Mouse (Mus musculus) brain, adult 2 months (tissue): Measurements from ENCODE around the gene Hoxa2.

Experiments
- DNase-seq: peaks from one replicate; pipeline ENCODE4 v3.0.0; 2011; ENCODE audit warnings: low read depth, low spot score

Gene Hoxa2

GRCm38 (mm10) chr6:52164051-52164625 lies 493 bp downstream of the Hoxa2 start:
- DNase-seq, result no peak

- no peak for DNase-seq
Measured at GRCm38 (mm10) chr6:52163366-52164031, 1.1 kb downstream of the Hoxa2 start.

GRCm38 (mm10) chr6:52162611-52163365 lies 1.8 kb downstream of the Hoxa2 start:
- DNase-seq, result no peak

GRCm38 (mm10) chr6:52162093-52162380 lies 2.6 kb downstream of the Hoxa2 start:
- DNase-seq, result no peak

- DNase-seq, result no peak
Measured at GRCm38 (mm10) chr6:52161336-52162092, 3.1 kb downstream of the Hoxa2 start.

GRCm38 (mm10) chr6:52160511-52161335 lies 3.9 kb downstream of the Hoxa2 start:
- no peak for DNase-seq

- no peak for DNase-seq
Measured at GRCm38 (mm10) chr6:52159979-52160378, 4.7 kb downstream of the Hoxa2 start.

- DNase-seq, result no peak
Measured at GRCm38 (mm10) chr6:52159164-52159761, 5.4 kb downstream of the Hoxa2 start.

DNA sequence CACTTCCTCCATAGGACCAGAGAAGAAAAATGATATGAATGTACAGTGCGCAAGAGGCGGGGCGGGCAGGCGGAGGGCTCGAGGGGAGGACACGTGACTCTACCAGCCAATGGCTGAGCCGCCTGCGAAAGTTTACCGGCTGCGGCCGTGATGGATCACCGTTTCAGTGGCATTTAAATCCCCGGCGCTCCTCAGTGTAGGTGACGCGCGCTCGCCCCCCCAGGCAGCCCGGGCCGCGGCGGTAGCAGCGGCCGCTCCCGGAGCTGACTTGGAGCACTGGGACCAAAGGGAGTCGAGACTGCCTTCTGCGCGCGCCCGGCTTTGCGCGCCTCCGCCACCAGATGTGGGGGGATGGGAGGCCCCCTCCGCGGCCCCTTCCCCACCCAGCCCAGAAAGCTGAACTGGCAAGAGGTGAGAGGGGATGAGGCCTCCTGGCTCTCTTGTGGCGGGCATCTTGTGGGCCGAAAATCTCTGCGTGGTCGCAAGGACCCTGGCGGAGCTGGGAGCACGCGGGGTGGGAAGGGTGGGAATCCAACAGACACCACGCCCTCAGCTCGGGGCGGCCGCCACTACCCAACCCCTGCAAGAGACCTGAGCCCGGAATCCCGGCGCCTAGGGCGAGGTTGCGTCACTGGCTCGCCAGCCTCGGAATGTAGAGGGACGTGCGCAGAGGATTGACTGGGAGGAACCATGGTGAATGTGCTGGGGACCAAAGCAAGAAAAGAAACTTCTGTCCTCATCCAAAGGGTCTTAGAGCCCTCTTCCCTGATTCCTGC lies 6.2 kb downstream of the Hoxa2 start, which contains the start of gene Hoxa1:
Gene Hoxa1 (minus strand): TSS at position 42 of the 776 bp plus-strand sequence.
- DNase-seq, result peak; percentile 36

DNA sequence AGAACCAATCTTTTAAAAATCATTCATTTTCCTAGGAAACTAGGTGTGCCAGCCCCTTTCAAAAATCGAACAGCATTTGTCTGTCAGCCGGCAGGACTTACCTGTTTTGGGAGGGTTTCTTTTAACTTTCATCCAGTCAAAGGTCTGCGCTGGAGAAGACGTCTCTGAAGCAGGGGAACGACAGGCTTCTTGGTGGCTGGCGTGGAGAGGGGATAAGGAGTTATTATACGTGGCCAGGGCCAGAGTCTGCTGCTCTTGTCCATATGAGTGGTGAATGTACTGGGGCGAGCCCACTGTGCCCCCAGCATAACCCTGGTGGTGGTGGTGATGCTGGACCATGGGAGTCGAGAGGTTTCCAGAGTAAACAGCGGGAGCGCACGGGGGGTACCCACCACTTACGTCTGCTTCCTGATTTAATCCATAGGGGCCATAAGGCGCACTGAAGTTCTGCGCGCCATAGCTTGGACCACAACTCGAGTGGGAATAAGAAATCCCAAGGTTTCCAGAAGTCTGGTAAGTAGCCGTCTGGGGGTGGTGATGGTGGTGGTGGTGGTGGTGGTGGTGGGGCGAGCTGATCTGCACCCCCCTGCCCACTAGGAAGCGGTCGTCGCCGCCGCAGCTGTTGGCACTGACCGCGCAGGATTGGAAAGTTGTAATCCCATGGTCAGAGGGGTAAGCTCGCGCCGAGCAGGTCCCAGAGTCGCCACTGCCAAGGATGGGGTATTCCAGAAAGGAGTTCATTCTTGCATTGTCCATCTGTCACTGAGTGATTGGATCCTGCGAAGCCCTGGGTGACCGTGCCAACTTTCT lies 7.0 kb downstream of the Hoxa2 start:
- no peak for DNase-seq

DNA sequence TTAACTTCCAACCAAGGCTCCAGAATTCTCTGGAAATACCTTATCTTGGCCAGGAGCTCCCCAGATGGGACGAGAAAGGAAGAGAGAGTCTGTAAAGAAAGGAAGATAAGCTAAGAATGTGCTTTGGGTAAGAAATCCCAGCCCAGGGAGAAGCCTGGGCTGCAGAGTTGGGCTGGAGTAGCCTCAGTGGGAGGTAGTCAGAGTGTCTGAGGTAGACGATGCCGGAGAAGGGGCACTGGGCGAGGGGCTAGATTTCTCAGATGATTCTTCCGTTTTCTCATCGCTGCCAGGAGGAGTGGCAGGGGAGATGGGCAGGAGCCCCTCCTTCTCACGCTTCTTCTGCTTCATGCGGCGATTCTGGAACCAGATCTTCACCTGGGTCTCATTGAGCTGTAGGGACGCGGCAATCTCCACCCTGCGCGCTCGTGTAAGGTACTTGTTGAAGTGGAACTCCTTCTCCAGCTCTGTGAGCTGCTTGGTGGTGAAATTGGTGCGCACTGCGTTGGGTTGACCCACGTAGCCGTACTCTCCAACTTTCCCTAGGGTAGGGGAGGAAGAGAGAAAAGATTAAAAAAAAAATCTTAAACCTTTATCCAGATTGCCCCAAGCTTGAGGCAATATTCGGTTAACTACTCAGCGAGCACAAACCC lies 8.0 kb downstream of the Hoxa2 start:
- DNase-seq, result no peak

GRCm38 (mm10) chr6:52155471-52155870 lies 9.2 kb downstream of the Hoxa2 start:
- no peak for DNase-seq

DNA sequence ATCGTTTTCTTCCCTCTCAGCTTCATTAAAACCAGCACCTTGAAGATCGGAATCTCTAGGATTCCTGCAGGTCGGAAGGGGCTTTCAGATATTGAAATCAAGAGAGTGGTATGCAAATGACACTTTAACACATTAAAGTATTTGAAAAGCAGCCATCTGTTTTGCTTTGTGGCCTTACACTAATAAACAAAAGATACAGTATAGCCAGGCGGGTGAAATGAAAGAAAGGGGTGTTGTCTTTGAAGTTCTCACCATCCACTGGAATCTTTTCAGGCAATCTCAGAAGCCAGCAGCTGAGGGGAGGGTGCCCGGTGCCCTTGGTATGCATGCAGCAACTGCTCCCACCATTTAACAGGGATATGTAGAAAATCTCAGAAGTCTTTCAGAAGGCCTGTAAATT lies 10.6 kb downstream of the Hoxa2 start:
- DNase-seq, result no peak

- DNase-seq, result no peak
Measured at GRCm38 (mm10) chr6:52153270-52153669, 11.4 kb downstream of the Hoxa2 start.

- DNase-seq, result no peak
Measured at GRCm38 (mm10) chr6:52152226-52153193, 12.1 kb downstream of the Hoxa2 start.

GRCm38 (mm10) chr6:52151571-52151970 lies 13.1 kb downstream of the Hoxa2 start:
- DNase-seq, result no peak

DNA sequence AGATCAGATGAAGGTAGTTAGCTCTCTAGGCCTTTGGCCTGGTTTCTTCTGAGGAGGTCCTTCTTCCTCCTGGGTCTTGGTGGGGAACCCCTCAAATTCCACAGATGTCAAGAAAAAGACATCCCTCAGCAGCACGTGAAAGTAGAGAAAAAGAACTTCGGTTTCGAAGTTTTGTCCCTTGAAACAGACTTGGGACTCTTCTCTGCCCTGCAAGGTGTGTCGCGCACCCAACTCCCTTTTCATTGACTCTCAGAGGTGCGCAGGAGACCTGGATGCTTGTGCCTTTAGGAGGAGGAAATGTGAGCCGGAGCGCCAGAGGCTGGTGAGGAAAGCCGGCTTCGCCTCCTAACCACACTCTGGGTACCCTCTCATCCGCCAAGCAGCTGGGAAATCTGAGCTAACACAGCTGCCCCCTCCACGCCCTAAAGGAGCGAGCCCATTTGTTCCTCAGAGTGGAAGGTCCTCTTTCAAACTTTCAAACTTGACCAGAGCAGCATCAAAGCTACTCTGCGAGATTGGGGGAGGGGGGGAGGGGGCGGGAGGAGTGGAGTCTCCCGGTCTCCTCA lies 14.1 kb downstream of the Hoxa2 start:
- no peak for DNase-seq
